Mouse (Mus musculus) heart, adult 8-10 months (tissue): Measurements from ENCODE around the gene Ttn. TPM values are rescaled to one million over a fixed set of nuclear protein-coding genes. Genes with fewer than 3 reads are reported as not detected.

Experiments
- DNase-seq: peaks from one replicate; pipeline ENCODE4 v3.0.0; 2022; ENCODE audit warnings: low spot score
- total RNA-seq, 4 experiments: library from RNA; stranded (reverse); gene quantifications; 2 replicates each; pipeline ENCODE4 v1.2.4; 2022

The Ttn gene
- total RNA-seq, 4 experiments from 2014 or later: 3,102 to 4,099 (median 3,503) TPM

- no peak for DNase-seq
Measured at GRCm38 (mm10) chr2:76658551-76658950, 323.8 kb downstream of the Ttn start.

- DNase-seq: no peak
Measured at GRCm38 (mm10) chr2:76655982-76656381, 326.4 kb downstream of the Ttn start.

GRCm38 (mm10) chr2:76655444-76655843, 326.9 kb downstream of the Ttn start:
- no peak for DNase-seq

GRCm38 (mm10) chr2:76654646-76655045, 327.7 kb downstream of the Ttn start:
- no peak for DNase-seq

Other genes starting within 250 kb of the Ttn start
- gene Ccdc141, start 188.1 kb upstream of the Ttn start, total RNA-seq: 100 to 1,000 TPM; 169 to 239 (median 208) TPM